Mouse (Mus musculus): ENCODE results near the gene Cend1. TPM values are rescaled to one million over a fixed set of nuclear protein-coding genes. Genes with fewer than 3 reads are reported as not detected.
A peak's percentile ranks its signal among the peaks of the same experiment; 100 is the strongest.

The Cend1 gene
- polyA plus RNA-seq, 2 experiments = not detected

- H3K4me3 ChIP-seq (ENCODE audit: insufficient read depth in 1 of 2, low read depth in 2 of 2, low read length in 2 of 2) = peak within 1 kb of the TSS; percentile 86 to 90
- peaks cover 17% of the 10 kb centered on the region for H3K36me3 ChIP-seq (replicated peaks; ENCODE audit: control insufficient read depth, insufficient read depth, low read depth)
- peaks cover 57 to 69% of the 10 kb centered on the region in 2 experiments for H3K4me1 ChIP-seq (replicated peaks; ENCODE audit: control insufficient read depth in 2 of 2, insufficient read depth in 2 of 2, low read length in 1 of 2)
- TF ChIP-seq CTCF (IDR thresholded peaks at IDR 0.05; ENCODE audit: low read depth) (0 out of 2 replicates have a peak, but pooled peaks have one; percentile 2), EP300 (IDR thresholded peaks at IDR 0.05; ENCODE audit: low read depth) (no peak)
- H3K27me3 ChIP-seq (ENCODE audit: control insufficient read depth, insufficient read depth, low read length) = no peaks in the 10 kb centered on the region
- H3K9ac ChIP-seq (replicated peaks) = peak within 1 kb of the TSS; percentile 97
- peak; percentile 97 to 98 (median 97) for DNase-seq (ENCODE audit: low read depth in 3 of 3, low spot score in 3 of 3)
- under 1% methylated on average over 57 of the region's 57 CpGs for WGBS (ENCODE audit: insufficient replicate concordance)
- peak within 1 kb of the TSS; percentile 99 for H3K27ac ChIP-seq
- H3K4me2 ChIP-seq (ENCODE audit: low read depth) = peak within 1 kb of the TSS; percentile 98
- ATAC-seq (ENCODE audit: insufficient read depth) = peak; percentile 80
- no peaks in the 10 kb centered on the region for H3K9me3 ChIP-seq (ENCODE audit: control insufficient read depth, low read length)
Observed at GRCm38 (mm10) chr7:141391625-141392551, 37.4 kb downstream of the Cend1 start, which contains the start of gene Taldo1. Taldo1 (plus strand) TSS chr7:141392199.

GRCm38 (mm10) chr7:141390326-141391259 lies 38.7 kb downstream of the Cend1 start:
- TF ChIP-seq EP300 (IDR thresholded peaks at IDR 0.05; ENCODE audit: low read depth) = no peak
- TF ChIP-seq CTCF (IDR thresholded peaks at IDR 0.05; ENCODE audit: low read depth) = no peak
- peaks cover 59 to 71% of the 10 kb centered on the region in 2 experiments for H3K4me1 ChIP-seq (replicated peaks; ENCODE audit: control insufficient read depth in 2 of 2, insufficient read depth in 2 of 2, low read length in 1 of 2)
- no peak for DNase-seq (ENCODE audit: low read depth in 3 of 3, low spot score in 3 of 3)
- 44% methylated on average over 9 of the region's 9 CpGs for WGBS (ENCODE audit: insufficient replicate concordance)
- no peaks in the 10 kb centered on the region for H3K9me3 ChIP-seq (ENCODE audit: control insufficient read depth, low read length)
- peak overlapping the region; percentile 98 for H3K4me2 ChIP-seq (ENCODE audit: low read depth)
- ATAC-seq (ENCODE audit: insufficient read depth) = no peak
- H3K4me3 ChIP-seq (ENCODE audit: insufficient read depth in 1 of 2, low read depth in 2 of 2, low read length in 2 of 2) = peak overlapping the region in 1 of 2 experiments; percentile 86; a peak in 2 of 4 replicates
- peak overlapping the region; percentile 49 for H3K9ac ChIP-seq (replicated peaks)
- no peaks in the 10 kb centered on the region for H3K27me3 ChIP-seq (ENCODE audit: control insufficient read depth, insufficient read depth, low read length)
- H3K27ac ChIP-seq = peak overlapping the region; percentile 99
- H3K36me3 ChIP-seq (replicated peaks; ENCODE audit: control insufficient read depth, insufficient read depth, low read depth) = peaks cover 4% of the 10 kb centered on the region

- Histone ChIP-seq H3K9me3 (ENCODE audit: control insufficient read depth, low read length) (no peaks in the 10 kb centered on the region), H3K36me3 (replicated peaks; ENCODE audit: control insufficient read depth, insufficient read depth, low read depth) (no peaks in the 10 kb centered on the region), H3K27me3 (ENCODE audit: control insufficient read depth, insufficient read depth, low read length) (no peaks in the 10 kb centered on the region), H3K9ac (replicated peaks) (peak overlapping the region; percentile 48), H3K27ac (peak overlapping the region; percentile 99), H3K4me2 (ENCODE audit: low read depth) (peak overlapping the region; percentile 41), H3K4me3 (ENCODE audit: insufficient read depth in 1 of 2, low read depth in 2 of 2, low read length in 2 of 2) (no peak overlapping the region), H3K4me1 (replicated peaks; ENCODE audit: control insufficient read depth in 2 of 2, insufficient read depth in 2 of 2, low read length in 1 of 2) (peaks cover 47 to 55% of the 10 kb centered on the region in 2 experiments)
- 15% methylated on average over 3 of the region's 3 CpGs for WGBS (ENCODE audit: insufficient replicate concordance)
- DNase-seq (ENCODE audit: low read depth in 3 of 3, low spot score in 3 of 3) = no peak
- TF ChIP-seq CTCF (IDR thresholded peaks at IDR 0.05; ENCODE audit: low read depth) = no peak
- peak; percentile 80 for TF ChIP-seq EP300 (IDR thresholded peaks at IDR 0.05; ENCODE audit: low read depth)
- ATAC-seq (ENCODE audit: insufficient read depth) = peak; percentile 15
Observed at GRCm38 (mm10) chr7:141388487-141389109, 40.7 kb downstream of the Cend1 start.

GRCm38 (mm10) chr7:141387807-141388486 lies 41.3 kb downstream of the Cend1 start:
- Histone ChIP-seq H3K36me3 (replicated peaks; ENCODE audit: control insufficient read depth, insufficient read depth, low read depth) (no peaks in the 10 kb centered on the region), H3K4me2 (ENCODE audit: low read depth) (peak overlapping the region; percentile 41), H3K4me3 (ENCODE audit: insufficient read depth in 1 of 2, low read depth in 2 of 2, low read length in 2 of 2) (no peak overlapping the region), H3K27me3 (ENCODE audit: control insufficient read depth, insufficient read depth, low read length) (no peaks in the 10 kb centered on the region), H3K27ac (peak overlapping the region; percentile 99), H3K9ac (replicated peaks) (peak overlapping the region; percentile 48), H3K4me1 (replicated peaks; ENCODE audit: control insufficient read depth in 2 of 2, insufficient read depth in 2 of 2, low read length in 1 of 2) (peaks cover 44 to 51% of the 10 kb centered on the region in 2 experiments), H3K9me3 (ENCODE audit: control insufficient read depth, low read length) (no peaks in the 10 kb centered on the region)
- no peak for TF ChIP-seq CTCF (IDR thresholded peaks at IDR 0.05; ENCODE audit: low read depth)
- TF ChIP-seq EP300 (IDR thresholded peaks at IDR 0.05; ENCODE audit: low read depth) = no peak
- DNase-seq (ENCODE audit: low read depth in 3 of 3, low spot score in 3 of 3) = no peak
- ATAC-seq (ENCODE audit: insufficient read depth) = no peak
- WGBS (ENCODE audit: insufficient replicate concordance) = 28% methylated on average over 2 of the region's 2 CpGs
